Mouse (Mus musculus): Measurements from ENCODE around the gene Tecr.

GRCm38 (mm10) chr8:83573140-83573875 is 34.5 kb downstream of the Tecr start:
- no peak for TF ChIP-seq CTCF (IDR thresholded peaks at IDR 0.05; ENCODE audit: low read depth, low read length)
- TF ChIP-seq GATA1 (IDR thresholded peaks at IDR 0.05; ENCODE audit: borderline replicate concordance, low read length), result no peak
- TF ChIP-seq POLR2AphosphoS5 (IDR thresholded peaks at IDR 0.05; ENCODE audit: insufficient replicate concordance, low read depth, low read length), result no peak
- no peak for TF ChIP-seq GATA2 (IDR thresholded peaks at IDR 0.05; ENCODE audit: borderline replicate concordance, low read depth, low read length)
- TF ChIP-seq TAL1 (conservative IDR thresholded peaks at IDR 0.05; ENCODE audit: low read depth, low read length), result no peak

All from G1E (cell line).